In the genomic region with DNA sequence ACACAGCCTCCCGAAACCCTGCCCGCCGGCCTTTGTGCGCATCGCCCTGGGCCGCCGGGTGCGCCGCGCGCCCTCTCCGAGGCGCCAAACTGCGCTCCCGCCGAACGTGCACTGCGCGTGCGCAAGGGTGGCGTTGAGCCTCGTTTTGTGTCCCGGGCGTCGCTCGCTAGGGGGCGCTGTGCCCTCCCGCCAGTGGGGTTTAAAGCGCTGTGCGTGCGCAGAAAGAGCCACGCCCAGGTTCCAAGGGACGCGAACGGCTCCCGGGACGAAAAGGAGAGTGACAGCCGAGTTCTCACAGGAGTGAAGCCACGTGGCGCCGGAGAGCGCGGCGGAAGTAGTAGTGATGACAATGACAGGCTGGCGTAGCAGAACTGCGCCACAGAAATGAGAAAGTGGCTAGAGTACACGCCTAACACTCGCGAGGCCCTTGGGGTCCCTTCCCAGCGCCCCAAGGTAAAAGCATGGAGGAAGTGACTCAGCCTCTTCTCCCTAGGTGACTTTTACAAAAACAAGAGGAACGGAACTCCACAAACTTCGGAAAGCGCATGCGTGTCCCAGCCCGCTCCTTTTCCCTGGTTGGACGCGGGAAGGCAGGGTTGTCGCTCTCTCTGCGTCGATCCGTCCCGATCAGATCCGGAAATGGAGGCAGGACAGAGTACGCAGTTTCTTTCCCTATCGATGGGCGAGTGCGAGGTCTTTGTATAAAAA, we compare ENCODE assay signal across 8 mouse cellular contexts. TPM values are rescaled to one million over a fixed set of nuclear protein-coding genes. Genes with fewer than 3 reads are reported as not detected.
A peak's percentile ranks its signal among the peaks of the same experiment; 100 is the strongest.
DNase-seq lines count a peak whose midpoint lies in the region; ATAC-seq lines count a peak whose summit lies in the region.

No protein-coding gene starts in this region.

- peak; percentile 88 for ATAC-seq in heart, embryonic 13.5 days (ENCODE audit: extremely low read depth, insufficient number of reproducible peaks, low FRiP score, low TSS enrichment)
- peak; percentile 91 for ATAC-seq in liver, embryonic 12.5 days
- peak; percentile 95 for ATAC-seq in stomach, embryonic 15.5 days (ENCODE audit: insufficient read depth, low FRiP score, low read depth)

- H3K9ac ChIP-seq in heart, embryonic 13.5 days: peak overlapping the region; percentile 86
- H3K9ac ChIP-seq in liver, embryonic 12.5 days: peak overlapping the region; percentile 87
- peak overlapping the region; percentile 45 for H3K9ac ChIP-seq in stomach, embryonic 15.5 days

- H3K9me3 ChIP-seq in heart, embryonic 13.5 days: no peaks in the 10 kb centered on the region
- no peaks in the 10 kb centered on the region for H3K9me3 ChIP-seq in liver, embryonic 12.5 days (replicated peaks)
- no peaks in the 10 kb centered on the region for H3K9me3 ChIP-seq in stomach, embryonic 15.5 days

- under 1% methylated on average over 67 of the region's 67 CpGs for WGBS in heart, embryonic 13.5 days
- under 1% methylated on average over 67 of the region's 67 CpGs for WGBS in liver, embryonic 12.5 days (ENCODE audit: insufficient replicate concordance)
- WGBS in stomach, embryonic 15.5 days: under 1% methylated on average over 67 of the region's 67 CpGs

- H3K4me1 ChIP-seq in brown adipose tissue, adult 24 weeks (ENCODE audit: control insufficient read depth, insufficient read depth, insufficient read length, low read length): peaks cover 7% of the 10 kb centered on the region; the same call in 1 of the 2 replicates
- peaks cover 12% of the 10 kb centered on the region for H3K4me1 ChIP-seq in heart, embryonic 13.5 days
- H3K4me1 ChIP-seq in liver, embryonic 12.5 days: peaks cover 52% of the 10 kb centered on the region
- no peaks in the 10 kb centered on the region for H3K4me1 ChIP-seq in stomach, embryonic 15.5 days

- no peaks in the 10 kb centered on the region for H3K27me3 ChIP-seq in heart, embryonic 13.5 days (replicated peaks)
- H3K27me3 ChIP-seq in liver, embryonic 12.5 days (replicated peaks): no peaks in the 10 kb centered on the region
- no peaks in the 10 kb centered on the region for H3K27me3 ChIP-seq in stomach, embryonic 15.5 days (replicated peaks)

- DNase-seq in CD4-positive, CD25-positive, alpha-beta regulatory T cell, adult 2 months (ENCODE audit: low read depth, low spot score): peak; percentile 100
- peak; percentile 56 for DNase-seq in fat pad, adult 2 months (ENCODE audit: extremely low read depth, low read depth, low spot score)
- peak; percentile 100 for DNase-seq in kidney, postnatal 10 days
- peak; percentile 100 for DNase-seq in natural killer cell, adult 2 months (ENCODE audit: low spot score in 2 of 2)

- H3K36me3 ChIP-seq in heart, embryonic 13.5 days: no peaks in the 10 kb centered on the region
- no peaks in the 10 kb centered on the region for H3K36me3 ChIP-seq in liver, embryonic 12.5 days
- no peaks in the 10 kb centered on the region for H3K36me3 ChIP-seq in stomach, embryonic 15.5 days

- peak overlapping the region; percentile 99 for H3K27ac ChIP-seq in brown adipose tissue, adult 24 weeks (replicated peaks; ENCODE audit: low read depth, low read length)
- H3K27ac ChIP-seq in heart, embryonic 13.5 days (replicated peaks): peak overlapping the region; percentile 100
- peak overlapping the region; percentile 100 for H3K27ac ChIP-seq in liver, embryonic 12.5 days
- H3K27ac ChIP-seq in stomach, embryonic 15.5 days: peak overlapping the region; percentile 99

- peak overlapping the region; percentile 76 for H3K4me3 ChIP-seq in brown adipose tissue, adult 24 weeks (ENCODE audit: insufficient read depth, low read depth, low read length)
- peak overlapping the region; percentile 59 for H3K4me3 ChIP-seq in heart, embryonic 13.5 days
- H3K4me3 ChIP-seq in liver, embryonic 12.5 days: peak overlapping the region; percentile 65
- H3K4me3 ChIP-seq in stomach, embryonic 15.5 days (replicated peaks): peak overlapping the region; percentile 51

- peak overlapping the region; percentile 72 for H3K4me2 ChIP-seq in heart, embryonic 13.5 days
- peak overlapping the region; percentile 86 for H3K4me2 ChIP-seq in liver, embryonic 12.5 days
- peak overlapping the region; percentile 65 for H3K4me2 ChIP-seq in stomach, embryonic 15.5 days

RNA-seq across cellular contexts. Expression of a gene that starts 17.7 kb away (rescaled TPM):
- 0.36 and 0.71 TPM in 2 replicates for polyA plus RNA-seq in brown adipose tissue, adult 24 weeks (2012; ENCODE audit: insufficient read depth, insufficient read length, missing spikeins)
- polyA plus RNA-seq in heart, embryonic 13.5 days (2015; fragmentation: Nextera tagmentation; extraction: Ambion mirVana): 2.0 and 2.1 TPM in 2 replicates
- polyA plus RNA-seq in liver, embryonic 12.5 days (2016; fragmentation: Nextera tagmentation; extraction: Ambion mirVana): 4.7 and 5.6 TPM in 2 replicates
- polyA plus RNA-seq in stomach, embryonic 15.5 days (2015; fragmentation: Nextera tagmentation; extraction: Ambion mirVana): 6.0 and 6.4 TPM in 2 replicates

RNA-seq across cellular contexts. Expression of a gene that starts 20.6 kb away (rescaled TPM):
- polyA plus RNA-seq in brown adipose tissue, adult 24 weeks (2012; ENCODE audit: insufficient read depth, insufficient read length, missing spikeins): 147 and 185 TPM in 2 replicates
- 440 and 506 TPM in 2 replicates for polyA plus RNA-seq in heart, embryonic 13.5 days (2015; fragmentation: Nextera tagmentation; extraction: Ambion mirVana)
- polyA plus RNA-seq in liver, embryonic 12.5 days (2016; fragmentation: Nextera tagmentation; extraction: Ambion mirVana): 702 and 711 TPM in 2 replicates
- 705 and 736 TPM in 2 replicates for polyA plus RNA-seq in stomach, embryonic 15.5 days (2015; fragmentation: Nextera tagmentation; extraction: Ambion mirVana)

RNA-seq across cellular contexts. Expression of a gene that starts 38.6 kb away (rescaled TPM):
- polyA plus RNA-seq in brown adipose tissue, adult 24 weeks (2012; ENCODE audit: insufficient read depth, insufficient read length, missing spikeins): 31.5 and 40.5 TPM in 2 replicates
- polyA plus RNA-seq in heart, embryonic 13.5 days (2015; fragmentation: Nextera tagmentation; extraction: Ambion mirVana): 64.5 and 64.7 TPM in 2 replicates
- 40.4 and 48.6 TPM in 2 replicates for polyA plus RNA-seq in liver, embryonic 12.5 days (2016; fragmentation: Nextera tagmentation; extraction: Ambion mirVana)
- 96.3 and 98.2 TPM in 2 replicates for polyA plus RNA-seq in stomach, embryonic 15.5 days (2015; fragmentation: Nextera tagmentation; extraction: Ambion mirVana)

RNA-seq across cellular contexts. Expression of a gene that starts 57.9 kb away (rescaled TPM):
- not detected in 2 replicates for polyA plus RNA-seq in brown adipose tissue, adult 24 weeks (2012; ENCODE audit: insufficient read depth, insufficient read length, missing spikeins)
- 1.9 and 2.5 TPM in 2 replicates for polyA plus RNA-seq in heart, embryonic 13.5 days (2015; fragmentation: Nextera tagmentation; extraction: Ambion mirVana)
- polyA plus RNA-seq in liver, embryonic 12.5 days (2016; fragmentation: Nextera tagmentation; extraction: Ambion mirVana): 0.72 and 0.73 TPM in 2 replicates
- polyA plus RNA-seq in stomach, embryonic 15.5 days (2015; fragmentation: Nextera tagmentation; extraction: Ambion mirVana): 2.7 and 2.9 TPM in 2 replicates

Comparison
In these comparisons a context has a peak if more than half of its experiments do, and no peak if none do; other contexts are left out.
1. Peak in every context shown above with its lines: DNase-seq, ATAC-seq, H3K4me3 ChIP-seq and H3K27ac ChIP-seq.